Mouse (Mus musculus) gastrocnemius, adult 8-10 months (tissue): ENCODE results near the gene Erich3. TPM values are rescaled to one million over a fixed set of nuclear protein-coding genes. Genes with fewer than 3 reads are reported as not detected.
"Not testable (repeated sequence)": the region's sequence is repeated elsewhere in the genome, so short reads cannot be mapped to it uniquely, and the experiment has no call there.

ENCODE experiments used
- DNase-seq, 2 experiments: peaks; one replicate each; pipeline ENCODE4 v3.0.0; 2022; ENCODE audit warnings: low spot score in 2 of 2
- total RNA-seq, 4 experiments: library from RNA; stranded (reverse); gene quantifications; 2 replicates each; pipeline ENCODE4 v1.2.4; 2022

The Erich3 gene
- under 1 TPM in 3 of 4 experiments, not detected in 1; 0.13 to 0.47 (median 0.15) TPM for total RNA-seq

DNA sequence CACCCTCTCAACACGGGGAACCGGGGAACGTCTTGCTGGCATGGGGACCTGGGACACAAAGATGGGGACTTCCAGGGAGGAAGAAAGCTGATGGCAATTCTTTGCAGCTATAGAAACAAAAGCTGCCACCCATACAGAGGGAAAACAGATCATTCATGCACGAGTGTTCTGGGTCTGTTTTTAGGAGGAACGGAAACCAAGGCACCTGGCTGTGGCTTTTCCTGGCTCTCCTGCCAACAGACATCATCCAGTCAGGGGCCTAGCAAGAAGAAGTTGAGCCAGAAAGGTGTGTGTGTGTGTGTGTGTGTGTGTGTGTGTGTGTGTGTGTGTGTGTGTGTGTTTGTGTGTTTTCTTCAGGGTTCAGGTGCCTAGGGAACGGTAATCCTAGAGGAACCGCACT lies at the start of gene Erich3:
Erich3 (plus strand) TSS at position 315 of the 400 bp plus-strand sequence.
- no peak for DNase-seq

DNA sequence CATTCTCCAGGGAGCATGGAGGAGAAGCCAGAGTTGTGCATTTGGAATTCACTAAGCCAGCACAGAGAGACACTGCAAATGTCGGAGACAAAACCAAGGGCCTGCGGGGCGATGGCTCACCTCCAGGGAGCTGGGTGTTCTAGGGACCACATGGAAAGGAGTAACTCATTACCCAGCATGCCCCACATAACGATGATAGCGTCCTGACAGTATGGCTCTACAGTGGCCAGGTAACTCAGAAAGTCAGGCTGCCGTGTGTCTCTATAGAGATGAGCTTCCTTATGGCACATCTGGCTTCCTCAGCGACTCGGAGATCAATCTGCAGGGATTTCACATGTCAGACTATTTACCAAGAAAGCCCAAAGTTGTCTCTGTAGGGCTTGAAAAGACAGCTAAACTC lies 48.9 kb upstream of the Erich3 start:
- no peak for DNase-seq

DNA sequence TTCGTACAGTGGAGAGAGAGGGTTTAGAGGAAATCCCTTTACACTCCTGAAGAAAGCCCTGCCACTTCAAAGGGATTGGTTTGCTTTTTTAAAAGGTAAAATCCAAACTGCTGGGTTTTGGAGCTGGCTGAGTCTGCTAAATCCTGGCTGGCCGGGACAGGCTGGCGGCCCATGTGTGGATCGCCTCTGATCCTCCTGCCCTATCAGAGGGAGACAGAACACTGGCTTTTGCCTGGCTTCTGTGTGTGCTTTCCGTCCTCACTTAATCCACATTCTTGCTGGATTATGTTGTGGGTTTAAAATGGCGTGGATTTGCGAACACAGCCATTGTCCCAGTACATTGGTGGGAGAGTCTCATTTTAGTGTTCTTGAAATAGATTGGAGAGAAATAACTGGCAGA lies 48.4 kb upstream of the Erich3 start:
- DNase-seq, result no peak

DNA sequence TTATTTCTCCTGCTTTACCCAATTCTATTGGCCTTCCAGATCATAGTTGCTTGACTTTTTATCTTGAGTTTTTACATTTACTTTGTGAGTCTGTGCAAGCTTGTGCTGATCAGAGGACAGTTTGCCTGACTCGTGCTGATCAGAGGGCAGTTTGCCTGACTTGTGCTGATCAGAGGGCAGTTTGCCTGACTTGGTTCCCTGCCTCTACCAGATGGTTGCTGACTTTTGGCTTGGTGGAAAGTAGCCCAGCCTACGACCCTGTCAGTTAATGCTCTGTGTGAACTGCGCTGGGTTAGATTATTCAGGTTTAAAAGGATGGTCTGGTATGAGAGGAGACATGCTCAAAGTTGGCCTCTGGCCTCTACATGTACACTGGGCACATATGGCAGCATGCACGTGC lies 47.6 kb upstream of the Erich3 start:
- DNase-seq, result no peak

DNA sequence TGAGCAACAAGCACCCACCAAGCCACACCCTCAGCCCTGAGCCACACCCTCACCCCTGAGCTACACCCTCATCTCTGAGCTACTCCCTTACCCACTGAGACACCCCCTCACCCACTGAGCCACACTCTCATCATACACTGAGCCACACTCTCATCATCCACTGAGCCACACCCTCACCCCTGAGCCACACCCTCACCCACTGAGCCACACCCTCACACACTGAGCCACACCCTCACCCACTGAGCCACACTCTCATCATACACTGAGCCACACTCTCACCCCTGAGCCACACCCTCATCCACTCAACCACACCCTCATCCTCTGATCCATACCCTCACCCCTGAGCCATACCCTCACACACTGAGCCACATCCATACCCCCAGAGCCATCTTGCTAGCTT lies 35.4 kb upstream of the Erich3 start:
- no peak for DNase-seq

DNA sequence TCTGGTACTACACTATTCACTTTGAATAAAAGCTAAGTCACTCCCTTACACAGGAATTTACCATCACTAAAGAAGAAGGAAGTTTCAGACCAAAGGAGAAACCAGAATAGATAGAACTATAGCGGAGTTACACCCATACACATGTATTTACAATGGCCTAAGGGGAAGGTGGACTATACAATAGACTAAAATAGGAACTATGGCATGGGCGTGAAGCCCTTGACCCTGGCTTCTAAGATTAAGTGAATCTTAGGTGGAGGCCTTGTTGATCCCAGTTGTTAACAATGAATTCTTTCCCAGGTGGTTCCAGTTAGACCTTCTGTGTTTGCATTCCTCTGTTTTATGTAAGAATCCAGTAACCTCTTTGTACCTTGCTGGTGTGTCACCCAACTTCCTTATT lies 32.4 kb upstream of the Erich3 start:
- not testable (repeated sequence) for DNase-seq

DNA sequence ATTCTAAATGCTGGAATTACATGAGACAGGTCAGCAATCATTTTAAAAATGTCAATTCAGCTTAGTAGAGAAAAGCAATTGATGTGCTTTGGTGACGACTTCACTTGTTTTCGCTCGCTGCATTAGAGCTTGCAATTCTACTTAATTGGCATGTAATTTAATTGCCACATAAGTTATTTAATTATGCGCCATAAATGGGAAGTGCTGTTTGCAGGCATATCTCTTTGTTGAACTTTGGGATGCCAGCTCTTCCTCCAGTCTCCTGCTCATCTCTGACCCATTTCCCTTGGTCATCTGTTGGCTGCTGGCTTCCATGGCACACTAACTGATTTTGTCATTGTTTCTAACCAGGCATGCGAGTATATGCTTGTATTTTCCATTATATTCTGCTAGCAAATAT lies 30.6 kb upstream of the Erich3 start:
- DNase-seq, result no peak

DNA sequence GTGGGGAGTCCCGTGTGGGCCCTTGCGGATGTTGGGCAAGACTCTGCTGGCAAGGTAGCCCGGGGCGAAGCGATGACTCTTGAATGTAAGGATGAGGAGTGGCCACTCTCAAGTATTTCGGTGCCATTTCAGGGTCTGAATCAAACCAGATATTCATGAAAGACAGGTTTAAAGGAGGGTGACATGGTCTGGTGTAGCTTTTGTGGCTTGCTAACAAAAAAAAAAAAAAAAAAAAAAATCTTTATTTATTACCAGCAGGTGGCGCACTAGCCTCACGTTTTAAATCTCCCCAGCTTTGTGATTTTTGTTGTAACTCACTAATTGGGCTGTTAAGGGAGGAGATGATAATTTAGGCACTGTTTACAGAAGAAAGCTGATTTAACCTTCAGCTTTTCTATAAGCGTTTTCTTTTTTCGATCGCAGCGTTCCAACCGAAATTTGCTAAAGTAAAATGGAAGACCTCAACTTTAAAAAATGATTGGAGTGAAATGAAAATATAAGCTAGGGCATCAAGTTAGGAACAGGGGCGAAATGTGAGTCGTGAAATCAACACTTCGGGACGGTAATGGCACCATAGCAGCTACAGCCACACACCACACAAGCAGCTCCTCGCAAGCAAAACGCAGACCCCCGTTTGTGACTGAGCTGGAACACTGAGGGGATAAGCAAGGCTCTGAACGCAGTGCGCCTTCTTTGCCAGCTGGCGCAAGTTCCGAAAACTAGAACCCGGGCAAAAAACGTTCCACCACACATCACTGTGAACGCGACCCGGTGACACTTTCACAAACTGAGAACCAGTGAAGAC lies 16.8 kb upstream of the Erich3 start:
- DNase-seq, result no peak

DNA sequence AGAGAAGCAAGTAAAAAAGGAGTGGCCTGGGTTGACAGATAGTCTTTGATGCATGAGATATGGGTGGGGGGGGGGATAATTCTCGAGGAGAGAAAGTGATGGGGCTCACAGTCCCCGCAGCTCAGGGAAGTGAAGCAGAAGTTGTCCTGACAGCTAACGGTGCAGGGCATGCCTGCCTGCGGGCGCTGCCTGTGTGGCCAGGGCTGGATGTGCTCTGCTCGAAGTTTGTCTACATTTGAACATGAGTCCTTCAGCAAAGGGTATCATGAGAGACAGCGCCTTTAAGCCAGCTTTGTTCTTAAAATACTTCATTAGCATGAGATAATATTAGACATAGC lies 16.2 kb upstream of the Erich3 start:
- no peak for DNase-seq

DNA sequence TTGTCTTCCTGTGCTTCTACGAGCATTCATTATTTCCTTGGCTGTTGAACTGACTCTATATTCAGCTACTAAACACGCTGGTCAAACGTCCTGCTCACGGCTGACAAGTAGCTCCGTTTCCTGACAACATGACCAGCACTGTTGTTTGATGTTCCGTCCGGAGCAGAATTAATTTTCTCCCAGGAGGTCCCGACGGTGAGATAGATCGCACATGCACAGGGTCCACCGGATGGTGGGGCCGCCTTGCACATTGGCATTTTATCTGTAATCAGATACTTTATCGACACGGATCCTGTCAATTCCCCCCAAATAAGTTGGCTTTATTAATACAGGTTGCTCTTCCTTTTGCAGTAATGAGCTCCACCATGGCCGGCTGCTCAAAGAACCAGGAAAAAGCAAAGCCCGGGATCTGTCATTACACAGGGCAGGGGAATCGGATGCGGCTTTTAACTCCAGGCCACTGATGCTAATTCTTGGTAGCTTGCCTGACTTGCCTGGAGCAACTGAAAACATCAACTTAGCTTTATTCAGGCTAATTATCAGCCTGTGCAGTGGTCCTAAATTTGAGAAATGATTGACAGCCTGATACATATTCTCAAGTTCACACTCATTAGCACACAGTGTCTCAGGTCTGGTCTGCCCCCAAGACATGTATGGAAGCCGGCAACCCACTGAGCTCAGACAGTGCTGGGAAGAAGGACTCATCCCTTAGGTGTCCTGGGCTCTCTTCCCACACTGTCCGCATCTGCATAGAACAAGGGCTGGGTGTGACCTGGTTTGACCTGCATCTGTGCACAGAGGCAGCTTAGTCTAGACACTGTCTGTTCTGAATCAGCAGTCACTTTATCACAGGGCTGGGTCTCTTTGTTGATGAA lies 14.0 kb upstream of the Erich3 start:
- DNase-seq, result no peak

DNA sequence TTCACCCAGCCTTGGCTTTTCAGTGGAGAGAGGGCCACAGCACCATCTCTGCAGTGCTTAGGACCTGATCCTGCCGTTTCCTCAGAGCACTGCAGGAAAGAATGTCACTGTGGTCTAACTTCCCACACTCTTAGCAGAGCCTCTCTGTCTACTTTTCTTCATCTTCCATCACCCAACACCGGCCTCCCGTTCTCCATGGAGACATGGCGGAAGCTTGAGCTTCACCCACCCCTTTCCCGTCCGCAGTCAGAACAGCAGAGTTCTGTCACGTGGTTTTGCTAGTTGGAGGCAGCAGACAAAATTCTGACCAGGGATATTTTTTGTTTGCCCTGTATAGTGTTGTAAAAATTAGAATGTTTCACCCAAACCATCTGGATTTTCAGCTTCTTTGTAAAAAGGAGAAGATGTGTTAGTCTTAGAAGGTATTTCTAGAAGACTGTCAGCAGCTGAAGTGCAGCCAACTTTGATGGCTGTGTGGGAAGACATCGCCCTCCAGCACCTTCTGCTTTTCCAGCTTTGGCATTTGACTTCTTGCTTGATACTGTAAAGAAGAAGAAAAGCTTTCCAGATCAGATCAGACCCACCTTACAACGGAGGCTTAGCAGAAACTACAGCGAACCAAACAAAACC lies 12.4 kb upstream of the Erich3 start:
- DNase-seq, result no peak

DNA sequence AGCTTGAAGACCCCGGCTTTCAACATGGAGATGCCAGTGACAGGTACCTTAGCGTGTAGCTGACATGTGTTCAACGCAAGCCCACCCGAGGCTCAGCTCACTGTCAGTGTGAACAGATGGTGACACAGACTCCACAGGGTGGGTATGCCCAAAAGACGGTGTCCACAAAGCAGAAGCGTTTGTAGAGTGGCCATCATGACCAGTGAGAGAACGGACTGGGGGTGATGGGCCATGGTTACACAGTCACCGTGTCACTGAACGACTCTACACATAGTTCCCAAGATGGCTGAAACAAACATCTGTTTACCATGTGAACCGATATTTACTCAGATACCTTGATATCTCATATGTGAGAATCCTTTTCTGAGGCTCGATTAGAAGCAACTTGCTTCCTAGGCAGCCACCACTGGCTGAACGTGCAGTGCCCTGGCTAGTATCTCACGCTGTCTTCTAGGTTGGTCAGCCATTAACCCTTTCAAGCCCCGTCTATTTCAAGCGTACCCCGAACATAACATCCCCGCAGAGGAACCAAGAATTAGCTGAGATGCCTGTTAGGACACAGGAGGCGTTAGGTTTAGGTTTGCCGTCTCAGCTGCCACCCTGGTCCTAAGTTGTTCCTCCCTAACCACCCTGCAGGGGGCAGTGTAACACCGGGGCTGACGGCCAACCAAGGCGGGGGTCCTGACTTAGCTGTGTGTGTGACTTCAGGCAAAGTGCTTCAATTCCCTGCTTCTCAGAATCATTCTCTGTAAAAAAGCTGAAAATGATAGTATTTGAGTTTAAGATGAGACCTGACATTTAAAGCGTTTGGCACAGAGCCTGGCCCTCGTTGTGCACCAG lies 10.9 kb upstream of the Erich3 start:
- no peak for DNase-seq

DNA sequence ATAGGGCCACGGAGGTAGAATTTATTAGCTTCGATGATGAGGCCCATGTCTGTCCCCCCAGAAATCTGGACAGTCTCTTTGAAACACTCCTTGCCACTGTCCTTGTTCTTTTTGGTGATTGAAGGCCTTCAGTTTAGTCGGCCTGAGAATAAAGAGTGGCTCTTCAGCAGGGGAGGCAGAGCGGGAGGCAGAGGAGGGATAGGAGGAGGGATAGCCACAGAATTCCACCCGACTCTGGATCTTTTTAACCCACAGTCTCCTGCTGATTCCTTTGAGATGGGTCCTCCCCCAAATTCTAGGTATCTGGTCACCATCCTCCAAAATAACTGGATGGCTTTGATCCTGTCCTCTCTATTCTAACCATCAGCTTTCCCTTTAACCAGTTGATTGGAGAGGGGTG lies 10.2 kb upstream of the Erich3 start:
- no peak for DNase-seq

DNA sequence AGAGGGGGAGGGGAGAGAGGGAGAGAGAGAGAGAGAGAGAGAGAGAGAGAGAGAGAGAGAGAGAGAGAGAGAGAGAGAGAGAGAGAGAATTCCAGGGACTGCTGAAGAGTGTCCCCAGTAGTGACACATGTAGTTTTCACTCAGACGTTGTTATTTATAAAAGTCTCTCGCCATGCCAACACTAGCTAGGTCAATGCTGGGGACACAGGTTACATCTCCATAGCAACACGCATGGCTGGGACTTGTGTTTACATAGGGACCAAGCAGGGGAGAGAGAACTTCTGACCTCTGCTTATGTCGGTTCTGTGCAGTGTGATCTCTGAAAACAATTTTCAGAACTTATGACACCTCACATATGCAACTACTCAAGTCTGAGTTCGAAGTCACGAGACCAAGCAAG lies 9.4 kb upstream of the Erich3 start:
- no peak for DNase-seq

DNA sequence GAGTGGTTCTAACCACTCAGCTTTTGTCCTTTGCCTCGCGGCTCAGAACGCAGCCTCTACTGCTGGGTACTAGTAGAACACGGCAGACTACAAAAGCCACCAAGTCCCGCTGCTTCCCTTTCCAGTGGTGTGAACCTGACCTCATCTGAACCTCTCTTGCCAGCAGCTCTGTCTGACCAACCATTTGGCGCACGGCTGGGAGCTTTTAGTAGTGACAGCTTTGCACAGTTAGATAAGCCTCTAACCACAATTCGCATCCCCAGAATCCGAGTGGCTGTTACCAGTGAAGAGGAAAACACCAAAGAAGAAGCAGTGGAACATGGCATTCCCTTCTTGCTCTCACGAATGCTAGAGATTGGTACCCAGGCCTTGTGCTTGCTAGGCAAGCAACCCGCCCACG lies 8.8 kb upstream of the Erich3 start:
- no peak for DNase-seq

DNA sequence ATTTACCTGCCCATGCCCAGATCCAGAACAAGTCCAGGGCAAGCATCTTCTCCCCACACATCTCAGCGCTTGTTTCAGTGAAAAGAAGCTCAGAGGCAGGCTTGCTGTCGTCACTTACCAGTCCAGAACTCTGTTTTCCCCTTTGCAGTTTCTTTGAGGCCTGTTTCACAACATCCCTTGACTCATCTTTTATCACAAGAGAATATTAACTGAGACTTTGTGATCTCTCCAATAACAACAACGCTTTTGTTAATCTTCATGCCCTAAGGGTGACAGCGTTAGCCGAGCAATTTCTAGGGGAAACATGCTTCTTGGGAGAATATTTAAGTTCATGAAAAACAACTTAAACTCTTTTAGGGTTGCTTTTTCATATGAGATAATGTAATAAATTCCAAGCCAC lies 7.9 kb upstream of the Erich3 start:
- DNase-seq, result no peak

DNA sequence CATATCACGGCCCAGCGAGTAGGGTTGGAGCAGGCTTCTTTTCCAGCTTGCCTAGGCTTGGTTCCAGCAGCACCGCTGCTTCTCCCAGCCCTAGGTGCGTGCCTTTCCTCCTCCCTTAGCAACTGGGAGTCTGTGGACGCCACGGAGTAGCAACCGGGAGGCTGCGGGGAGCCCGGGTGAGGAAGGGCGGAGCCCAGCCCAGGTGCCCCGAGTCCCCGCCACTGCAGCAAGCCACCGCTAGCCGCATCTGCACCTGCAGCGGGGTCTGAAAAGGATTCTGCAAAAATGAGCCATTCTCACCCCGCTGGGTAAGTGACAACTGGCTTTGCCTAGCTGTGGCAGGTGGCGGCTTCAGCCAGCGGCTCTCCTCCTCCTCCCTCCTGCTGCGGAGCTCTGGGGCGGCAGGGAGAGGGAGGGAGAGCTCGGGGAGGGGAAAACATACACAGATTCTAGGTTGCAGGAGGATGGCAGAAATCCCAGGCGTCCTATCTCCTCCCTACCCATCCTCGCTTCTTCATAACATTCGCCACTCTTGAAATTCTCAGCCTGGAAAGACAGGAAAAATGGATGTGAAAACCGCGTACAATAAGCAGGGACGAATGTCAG lies 420 bp downstream of the Erich3 start:
- peak in 1 of 2 experiments; percentile 1 for DNase-seq

DNA sequence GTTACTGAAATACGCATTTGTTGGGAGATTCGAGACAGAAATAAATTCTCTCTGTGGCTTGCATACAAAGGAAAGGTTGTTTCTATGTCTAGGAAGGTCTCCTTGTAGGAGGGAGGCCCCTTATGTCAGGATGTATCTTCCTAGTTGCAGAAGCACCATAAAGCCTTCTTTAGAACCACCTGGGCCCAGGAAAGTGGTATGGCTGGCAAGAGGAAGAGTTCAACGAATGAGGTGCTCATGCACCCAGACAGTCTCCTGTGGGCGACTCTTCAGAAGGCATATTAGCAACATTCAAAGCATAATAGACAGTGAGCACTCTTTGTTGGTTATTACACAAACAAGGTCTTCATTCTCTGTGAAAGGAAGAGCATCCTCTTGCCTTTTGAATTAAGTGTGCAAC lies 977 bp downstream of the Erich3 start:
- no peak for DNase-seq

DNA sequence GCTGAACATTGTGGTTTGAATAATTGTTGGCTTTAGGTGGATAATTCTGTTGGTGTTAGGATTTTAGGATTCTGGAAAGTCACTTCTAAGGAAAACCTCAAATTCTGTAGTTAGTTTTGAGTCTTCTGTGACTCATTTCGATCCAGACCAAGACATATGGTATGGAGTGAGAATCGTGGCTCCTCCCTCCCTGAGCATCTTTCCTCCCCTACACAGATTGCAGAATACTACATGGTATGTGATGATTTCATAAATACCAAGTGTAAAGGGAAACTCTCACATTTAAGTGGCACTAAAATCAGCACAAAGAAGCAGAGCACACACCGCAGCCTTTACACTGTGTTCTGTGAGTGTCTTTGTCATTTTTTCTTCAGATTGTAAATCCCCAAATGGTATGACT lies 4.8 kb downstream of the Erich3 start:
- DNase-seq, result no peak

DNA sequence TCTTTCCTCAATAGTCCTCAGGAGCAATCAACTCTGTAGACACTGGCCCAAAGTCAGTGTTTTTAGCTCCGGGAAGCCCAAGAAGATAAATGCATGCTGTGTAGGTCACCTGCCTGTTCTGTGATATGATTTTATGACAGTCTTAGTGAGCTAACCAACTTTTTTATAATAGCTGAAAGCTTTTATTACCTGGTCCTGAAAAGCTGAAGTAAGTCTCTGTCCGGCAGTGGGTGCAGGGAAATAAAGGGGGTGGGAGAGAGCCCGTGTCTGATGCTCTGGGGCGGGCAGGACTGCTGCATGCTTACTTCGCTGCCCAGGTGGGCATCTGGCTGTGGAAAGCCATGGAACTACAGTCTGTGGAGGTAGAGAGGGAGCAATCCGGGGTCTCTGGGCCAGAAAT lies 6.9 kb downstream of the Erich3 start:
- no peak for DNase-seq

DNA sequence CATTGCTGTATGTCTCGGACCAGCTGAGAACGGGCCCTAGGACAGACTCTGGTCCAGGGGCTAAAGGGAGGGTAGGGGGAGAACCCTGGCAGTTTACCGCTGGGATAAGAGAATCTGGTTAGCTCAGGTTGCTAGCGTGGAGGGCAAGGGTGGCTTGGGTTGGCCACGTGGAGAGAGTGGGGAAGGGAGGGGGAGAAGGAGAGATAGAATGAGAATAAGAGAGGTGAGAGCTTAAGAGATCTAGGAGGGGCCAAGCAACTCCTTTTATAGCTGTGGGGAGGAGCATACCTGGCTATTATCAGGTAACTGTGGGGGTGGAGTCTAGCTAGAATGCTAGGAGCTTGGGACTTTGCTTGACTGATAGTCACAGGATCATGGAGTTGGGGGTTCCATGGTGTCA lies 7.4 kb downstream of the Erich3 start:
- DNase-seq, result no peak
